Mouse (Mus musculus) gastrocnemius, postnatal 14 days (tissue): ENCODE data around the gene Epm2aip1. TPM values are rescaled to one million over a fixed set of nuclear protein-coding genes. Genes with fewer than 3 reads are reported as not detected.

ENCODE experiments used
- DNase-seq: peaks from one replicate; pipeline ENCODE4 v3.0.0; 2021; ENCODE audit warnings: mixed read lengths
- intact Hi-C: fragments of 180-260 bp; cut with DNase I; formaldehyde crosslinking; loops from one replicate; pipeline ENCODE4 v1.15.1; 2025; ENCODE audit warnings: low total_unique reads
- long read RNA-seq, 2 experiments: library from polyadenylated mRNA; stranded (forward); transcript quantifications; one replicate each; pipeline ENCODE4 v2.0.0; 2021
- total RNA-seq, 2 experiments: library from RNA; stranded (reverse); gene quantifications; 2 replicates each; pipeline ENCODE4 v1.2.3; 2021

The Epm2aip1 gene
- total RNA-seq = 10 to 100 TPM; 22.6 to 25.2 TPM
- long read RNA-seq, experiment 1, full-length matches to known transcripts = 7 of 7 reads
- long read RNA-seq, experiment 1, partial matches to known transcripts = 0 of 7 reads
- long read RNA-seq, experiment 1, other reads (novel, unspliced or antisense) = 0 of 7 reads
- long read RNA-seq, experiment 2, full-length matches to known transcripts = 17 of 17 reads
- long read RNA-seq, experiment 2, partial matches to known transcripts = 0 of 17 reads
- long read RNA-seq, experiment 2, other reads (novel, unspliced or antisense) = 0 of 17 reads

GRCm38 (mm10) chr9:111271434-111272160, at the start of gene Epm2aip1, which contains the start of gene Mlh1:
Gene Epm2aip1 (plus strand): TSS chr9:111271929.
Gene Mlh1 (minus strand): TSS chr9:111271791.
- intact Hi-C loops = no loop called here
- DNase-seq = peak; percentile 99

GRCm38 (mm10) chr9:111223406-111223805, 48.3 kb upstream of the Epm2aip1 start:
- intact Hi-C loops = no loop called here

DNA sequence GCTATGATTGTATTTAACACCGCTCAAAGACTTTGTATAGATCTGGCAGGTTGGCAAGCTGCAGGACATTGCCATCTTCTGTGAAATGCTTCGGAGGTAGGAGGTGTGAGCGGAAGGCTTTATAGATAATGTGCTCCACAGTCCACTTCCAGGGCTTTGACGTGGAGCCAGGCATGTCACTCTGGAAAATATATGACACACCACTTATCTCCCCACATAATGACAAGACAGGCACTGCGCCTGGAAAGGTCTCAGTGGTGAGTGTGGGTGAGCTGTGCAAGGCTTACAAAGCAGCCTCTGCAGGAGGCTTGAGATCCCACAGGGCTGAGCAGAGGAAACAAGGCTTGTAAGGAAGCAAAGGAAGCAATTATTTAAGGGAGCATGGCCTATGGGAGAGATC, 43.3 kb upstream of the Epm2aip1 start:
- intact Hi-C loops = no loop called here
- no peak for DNase-seq

More at GRCm38 (mm10) chr9:111223406-111223805, 48.3 kb upstream of the Epm2aip1 start:
- no peak for DNase-seq

DNA sequence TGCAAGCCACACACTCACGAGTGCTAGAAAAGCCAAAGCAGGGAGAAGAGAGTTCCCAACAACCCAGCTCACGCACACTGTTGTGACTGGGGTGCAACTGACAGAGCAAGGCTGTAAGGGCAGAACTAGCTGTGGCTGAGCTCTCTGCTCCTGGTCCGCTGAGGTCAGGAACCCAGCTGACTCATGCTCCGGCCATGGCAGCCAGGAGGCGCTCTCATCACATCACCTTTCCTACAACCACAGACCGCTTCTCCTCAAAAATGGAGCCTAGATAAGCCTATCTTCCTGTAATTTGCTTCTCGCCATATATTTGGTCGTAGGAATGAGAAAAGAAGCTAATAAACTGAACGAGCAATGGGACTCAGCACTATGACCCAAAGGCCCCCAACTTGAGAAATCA, 37.0 kb upstream of the Epm2aip1 start:
- intact Hi-C loops = no loop called here

DNA sequence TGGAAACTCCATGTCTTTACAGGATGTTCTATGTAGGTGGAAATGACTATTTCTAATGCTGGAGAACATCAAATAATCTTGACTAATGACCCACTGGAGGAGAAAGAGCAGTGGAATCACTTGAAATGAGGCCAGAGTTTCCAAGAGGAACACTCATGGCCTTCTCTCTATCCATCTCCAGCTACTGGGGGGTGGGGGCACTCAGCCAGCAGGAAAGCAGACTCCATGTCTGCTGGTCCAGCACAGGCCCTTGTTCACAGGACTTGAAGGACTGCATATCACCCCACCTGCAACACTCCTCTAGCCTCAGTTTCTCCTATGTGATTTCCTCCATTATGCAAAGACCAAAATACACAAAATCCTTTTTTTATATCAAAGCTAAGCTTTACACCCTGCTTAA, 34.0 kb upstream of the Epm2aip1 start:
- no peak for DNase-seq
- intact Hi-C loops = no loop called here

More for the DNA sequence above, 37.0 kb upstream of the Epm2aip1 start:
- DNase-seq = no peak

DNA sequence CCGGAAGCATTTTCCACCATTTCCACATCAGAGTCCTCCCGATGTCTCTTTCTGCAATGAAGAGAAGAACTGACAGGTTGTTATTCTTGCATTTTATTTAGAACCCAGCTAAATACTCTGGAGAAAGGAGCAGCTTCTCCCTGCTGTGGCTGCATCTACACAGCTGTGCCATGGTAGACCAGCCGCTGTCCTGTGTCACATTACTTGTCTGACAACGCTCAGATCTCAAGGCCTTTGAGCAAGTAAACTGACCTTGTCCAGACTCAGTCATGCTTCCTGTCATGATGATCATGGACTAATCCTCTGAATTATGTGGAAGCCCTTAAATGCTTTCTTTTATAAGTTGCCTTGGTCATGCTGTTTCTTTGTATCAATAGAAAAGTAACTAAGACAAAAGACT, 31.9 kb upstream of the Epm2aip1 start:
- no peak for DNase-seq
- intact Hi-C loops = no loop called here

DNA sequence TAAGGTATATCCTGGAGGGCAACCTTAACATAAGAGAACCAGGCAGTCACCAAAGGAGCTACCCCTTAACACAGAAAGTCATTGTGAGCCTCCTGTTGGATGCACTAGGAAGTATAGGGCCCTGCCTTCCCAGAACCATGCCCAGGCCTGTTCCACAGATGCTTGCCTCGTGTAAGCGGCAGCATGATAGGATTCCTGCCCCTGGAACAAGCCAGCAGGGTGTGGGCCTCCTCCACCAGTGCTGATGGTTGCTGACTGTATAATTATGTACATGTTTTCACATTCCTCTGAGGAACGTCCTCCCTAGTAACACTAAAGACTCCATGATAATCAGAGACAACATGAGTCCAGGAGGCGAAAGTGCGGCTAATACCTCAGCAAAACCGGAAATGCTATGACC, 28.3 kb upstream of the Epm2aip1 start:
- intact Hi-C loops = no loop called here
- DNase-seq = no peak

DNA sequence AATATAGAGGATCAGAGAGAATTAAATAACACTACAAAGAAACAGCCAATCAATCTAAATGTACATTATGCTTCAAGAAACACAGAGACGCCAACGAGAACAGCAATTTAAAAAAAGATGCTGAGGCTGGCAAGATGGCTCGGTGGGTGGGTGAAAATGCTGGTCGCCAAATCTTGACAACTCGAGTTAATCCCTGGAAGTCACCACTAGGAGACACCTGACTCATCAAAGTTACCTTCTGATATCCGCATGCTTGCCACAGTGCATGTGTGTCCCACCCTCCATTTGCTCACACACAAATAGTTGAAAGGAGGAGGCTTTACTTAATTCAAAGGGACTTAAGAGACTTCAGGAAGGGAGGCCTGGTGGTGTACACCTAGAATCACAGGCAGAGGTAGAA, 26.2 kb upstream of the Epm2aip1 start:
- DNase-seq = no peak
- intact Hi-C loops = no loop called here

GRCm38 (mm10) chr9:111247682-111248246, 24.0 kb upstream of the Epm2aip1 start:
- DNase-seq = no peak
- intact Hi-C loops = no loop called here

DNA sequence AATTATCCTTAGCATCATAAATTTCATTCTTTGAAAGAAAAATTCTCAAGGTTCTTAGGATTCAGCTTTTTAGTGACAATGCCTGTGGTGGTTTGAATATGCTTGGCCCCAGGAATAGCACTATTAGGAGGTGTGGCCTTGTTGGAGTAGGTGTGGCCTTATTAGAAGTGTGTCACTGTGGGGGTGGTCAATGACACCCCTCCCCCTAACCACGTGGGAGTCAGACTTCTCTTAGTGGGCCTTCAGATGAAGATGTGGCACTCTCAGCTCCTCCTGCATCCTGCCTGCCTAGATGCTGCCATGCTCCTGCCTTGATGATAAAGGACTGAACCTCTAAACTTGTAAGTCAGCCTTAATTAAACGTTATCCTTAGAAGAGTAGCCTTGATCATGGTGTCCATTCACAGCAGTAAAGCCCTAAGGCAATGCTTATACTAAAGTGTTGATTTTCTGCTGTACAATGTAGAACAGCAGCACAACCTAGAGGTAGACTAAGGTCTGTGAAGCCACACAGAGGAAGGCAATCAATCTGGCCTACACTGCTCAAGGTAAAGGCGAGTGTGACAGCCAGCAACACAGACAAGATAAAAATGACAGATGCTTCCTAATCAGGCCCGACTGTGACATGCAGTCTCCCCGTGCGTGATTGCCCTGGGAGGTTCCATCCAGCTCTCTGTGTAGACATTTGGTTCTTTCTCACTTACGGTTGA, 19.4 kb upstream of the Epm2aip1 start:
- DNase-seq = no peak
- intact Hi-C loops = no loop called here

- intact Hi-C loops = no loop called here
- peak; percentile 32 for DNase-seq
Observed at GRCm38 (mm10) chr9:111260360-111260985, 11.3 kb upstream of the Epm2aip1 start.

GRCm38 (mm10) chr9:111261356-111261755, 10.4 kb upstream of the Epm2aip1 start:
- no peak for DNase-seq
- intact Hi-C loops = no loop called here

- no peak for DNase-seq
- intact Hi-C loops = no loop called here
Observed at GRCm38 (mm10) chr9:111267998-111268397, 3.7 kb upstream of the Epm2aip1 start.

GRCm38 (mm10) chr9:111270606-111271005, 1.1 kb upstream of the Epm2aip1 start:
- intact Hi-C loops = no loop called here
- no peak for DNase-seq

DNA sequence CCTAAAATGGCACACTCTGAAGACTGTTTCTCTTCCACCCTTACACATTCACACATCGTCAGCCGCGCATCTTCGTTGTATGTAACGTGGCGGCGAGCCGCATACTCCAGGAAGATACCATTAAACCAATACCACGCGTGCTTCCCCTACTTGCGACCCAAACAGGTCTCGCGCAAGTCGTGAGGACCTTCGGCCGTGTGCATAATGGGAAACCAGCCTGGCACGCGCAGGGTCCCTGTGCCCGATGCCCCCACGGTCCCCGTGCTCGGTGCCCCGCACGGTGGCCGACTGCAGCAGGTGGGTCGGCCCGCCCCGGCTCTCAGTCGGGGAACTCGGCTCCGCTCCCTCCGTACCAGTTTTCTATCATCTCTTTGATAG, 684 bp upstream of the Epm2aip1 start:
- intact Hi-C loops = no loop called here
- no peak for DNase-seq

DNA sequence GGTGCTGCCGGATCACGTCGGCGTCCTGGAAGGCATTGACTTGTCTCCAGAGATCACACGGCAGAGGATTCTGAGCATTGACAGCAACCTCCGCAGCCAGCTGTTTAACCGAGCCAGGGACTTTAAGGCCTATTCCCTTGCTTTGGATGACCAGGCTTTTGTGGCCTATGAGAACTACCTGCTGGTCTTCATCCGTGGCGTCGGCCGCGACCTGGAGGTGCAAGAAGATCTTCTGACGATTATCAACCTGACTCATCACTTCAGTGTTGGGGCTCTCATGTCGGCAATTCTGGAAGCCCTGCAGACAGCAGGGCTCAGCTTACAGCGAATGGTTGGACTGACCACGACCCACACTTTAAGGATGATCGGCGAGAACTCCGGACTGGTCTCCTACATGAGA, 627 bp downstream of the Epm2aip1 start:
- intact Hi-C loops = no loop called here
- DNase-seq = peak; percentile 11

DNA sequence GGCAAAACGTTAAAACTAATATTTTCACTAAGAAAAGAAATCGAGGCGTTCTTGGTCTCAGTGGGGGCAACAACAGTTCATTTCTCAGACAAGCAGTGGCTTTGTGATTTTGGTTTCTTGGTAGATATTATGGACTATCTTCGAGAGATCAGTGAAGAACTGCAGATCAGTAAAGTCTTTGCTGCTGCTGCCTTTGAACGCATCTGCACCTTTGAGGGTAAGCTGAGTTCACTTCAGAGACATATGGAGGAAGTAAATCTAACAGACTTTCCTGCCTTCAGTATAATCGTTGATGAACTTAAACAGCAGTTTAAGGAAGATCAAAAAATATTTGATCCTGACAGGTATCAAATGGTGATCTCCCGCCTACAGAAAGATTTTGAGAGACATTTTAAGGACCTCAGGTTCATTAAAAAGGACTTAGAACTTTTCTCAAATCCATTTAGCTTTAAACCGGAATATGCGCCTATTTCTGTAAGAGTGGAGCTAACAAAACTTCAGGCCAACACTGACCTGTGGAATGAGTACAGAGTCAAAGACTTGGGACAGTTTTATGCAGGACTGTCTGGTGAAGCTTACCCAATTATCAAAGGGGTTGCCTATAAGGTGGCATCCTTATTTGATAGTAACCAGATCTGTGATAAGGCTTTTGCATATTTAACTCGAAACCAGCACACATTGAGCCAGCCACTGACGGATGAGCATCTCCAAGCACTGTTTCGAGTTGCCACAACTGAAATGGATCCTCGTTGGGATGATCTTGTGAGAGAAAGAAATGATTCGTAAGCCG, 1.5 kb downstream of the Epm2aip1 start:
- intact Hi-C loops = no loop called here
- no peak for DNase-seq

- no peak for DNase-seq
- intact Hi-C loops = no loop called here
Observed at GRCm38 (mm10) chr9:111273958-111274357, 2.2 kb downstream of the Epm2aip1 start.

DNA sequence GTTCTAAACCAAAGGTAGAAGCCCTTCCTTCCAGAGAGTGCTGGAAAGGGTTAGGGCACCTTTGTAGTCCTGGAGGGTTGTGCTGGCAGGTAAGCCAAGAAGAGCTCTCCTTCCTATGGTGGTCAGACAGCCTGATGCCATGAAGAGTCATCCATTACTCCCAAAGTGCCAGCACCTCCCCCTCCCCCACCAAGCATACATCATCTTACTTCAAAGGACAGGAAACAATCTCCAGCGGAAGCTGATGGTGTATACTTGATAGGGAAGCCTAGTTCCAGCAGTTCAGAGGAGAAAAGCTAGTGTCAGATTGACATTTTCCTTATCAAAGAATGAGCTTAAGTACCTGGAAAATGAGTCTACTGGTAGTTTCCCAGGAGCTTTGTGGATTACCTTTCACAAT, 3.4 kb downstream of the Epm2aip1 start:
- intact Hi-C loops = no loop called here

More for the DNA sequence above, 3.4 kb downstream of the Epm2aip1 start:
- no peak for DNase-seq
